9 mouse cellular contexts compared by ENCODE assay signal in the genomic region with DNA sequence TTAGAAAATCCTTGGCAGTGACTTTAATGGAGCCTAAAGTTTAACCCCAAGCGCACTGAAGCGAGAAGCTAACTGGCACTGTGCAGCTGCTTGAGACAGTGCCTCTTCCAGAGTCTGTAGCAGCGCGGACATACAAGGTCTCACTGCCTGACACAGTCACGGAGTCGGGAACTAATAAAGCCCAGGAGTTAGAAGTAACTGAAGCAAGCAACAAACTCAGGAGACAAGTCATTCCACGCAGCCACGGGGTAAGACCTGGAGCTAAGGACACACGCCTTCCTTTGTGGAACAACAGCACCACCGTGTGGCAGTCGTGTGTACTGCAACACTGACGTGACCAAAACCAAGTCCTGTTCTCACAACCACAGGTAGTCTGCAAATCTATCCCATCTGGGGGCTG. TPM values are rescaled to one million over a fixed set of nuclear protein-coding genes. Genes with fewer than 3 reads are reported as not detected.
DNase-seq lines count a peak whose midpoint lies in the region; ATAC-seq and TF ChIP-seq lines count a peak whose summit lies in the region.
"Had no signal": no experiment of that assay in that cellular context is flagged by ENCODE, and none has a peak within 500 bp of the region (broad histone marks: within the 10 kb centered on the region; RNA-seq: fewer than 3 reads in every experiment).

No protein-coding gene starts in this region.

- H3K27me3 ChIP-seq in forebrain, embryonic 14.5 days (replicated peaks; ENCODE audit: control insufficient read depth, insufficient read depth, low read length) = no peaks in the 10 kb centered on the region
- H3K27me3 ChIP-seq: heart, embryonic 15.5 days had no signal

- no peak overlapping the region for H3K27ac ChIP-seq in forebrain, embryonic 14.5 days (ENCODE audit: low read depth, low read length)
- H3K27ac ChIP-seq in layer of hippocampus, adult 2 months = no peak overlapping the region
- H3K27ac ChIP-seq: heart, embryonic 15.5 days had no signal

- intact Hi-C loops in heart, postnatal 36 days (cut with DNase I) = loop anchor here (1.0 to 2.0 kb wide), 3 partner anchors 967 to 1176 kb away; no protein-coding TSS in a partner anchor

- H3K4me3 ChIP-seq in forebrain, embryonic 14.5 days (ENCODE audit: low read depth, low read length) = no peak overlapping the region
- no peak overlapping the region for H3K4me3 ChIP-seq in layer of hippocampus, adult 2 months
- no peak overlapping the region for H3K4me3 ChIP-seq in lung, adult 2 months (replicated peaks; ENCODE audit: extremely low read depth, low read depth, low read length)
- H3K4me3 ChIP-seq: heart, embryonic 15.5 days had no signal

- H3K4me2 ChIP-seq in forebrain, embryonic 14.5 days (ENCODE audit: low read length) = no peak overlapping the region
- H3K4me2 ChIP-seq: heart, embryonic 15.5 days had no signal

- no peaks in the 10 kb centered on the region for H3K4me1 ChIP-seq in forebrain, embryonic 14.5 days (ENCODE audit: control insufficient read depth, insufficient read depth, low read length)
- H3K4me1 ChIP-seq in lung, adult 2 months (ENCODE audit: control insufficient read depth, insufficient read depth, low read length) = no peaks in the 10 kb centered on the region

- no peaks in the 10 kb centered on the region for H3K9me3 ChIP-seq in forebrain, embryonic 14.5 days (replicated peaks; ENCODE audit: control insufficient read depth, low read length)
- H3K9me3 ChIP-seq: heart, embryonic 15.5 days had no signal

- H3K9ac ChIP-seq in forebrain, embryonic 14.5 days (ENCODE audit: low read length) = no peak overlapping the region
- H3K9ac ChIP-seq: heart, embryonic 15.5 days had no signal

- peaks cover 23% of the 10 kb centered on the region for H3K36me3 ChIP-seq in forebrain, embryonic 14.5 days (ENCODE audit: control insufficient read depth, insufficient read depth, low read length)

- TF ChIP-seq CTCF in layer of hippocampus, adult 2 months (conservative IDR thresholded peaks at IDR 0.05) = peak; percentile 99
- TF ChIP-seq CTCF in lung, adult 2 months (IDR thresholded peaks at IDR 0.05; ENCODE audit: insufficient read depth, low read length) = peak; percentile 100

- DNase-seq in ES-CJ7 (ENCODE audit: low read depth, low spot score) = peak; percentile 94
- peak; percentile 69 for DNase-seq in cerebellum, adult 11 months
- peak; percentile 87 for DNase-seq in forebrain, embryonic 14.5 days (ENCODE audit: low spot score)
- peak; percentile 83 to 93 for DNase-seq in heart, postnatal 36 days
- DNase-seq in layer of hippocampus, adult 2 months (ENCODE audit: low spot score in 2 of 2) = peak; percentile 79 to 92
- DNase-seq in lung, adult 2 months = peak; percentile 88
- DNase-seq in testis, postnatal 10 days (ENCODE audit: low spot score) = peak; percentile 93

- 38% methylated on average over 12 of the region's 12 CpGs for WGBS in forebrain, embryonic 14.5 days
- WGBS in lung, adult 2 months = 29% methylated on average over 12 of the region's 12 CpGs

- ATAC-seq in forebrain, embryonic 14.5 days = peak; percentile 77
- ATAC-seq in neutrophil, adult 5-6 weeks (ENCODE audit: extremely low read depth, insufficient number of reproducible peaks, low FRiP score, poor library complexity, severe bottlenecking) = peak; percentile 89

- TF ChIP-seq POLR2A in lung, adult 2 months (IDR thresholded peaks at IDR 0.05; ENCODE audit: borderline replicate concordance, extremely low read depth, low read depth, low read length) = no peak

RNA-seq across cellular contexts. Expression of a gene that starts 16.1 kb away (rescaled TPM):
- polyA plus RNA-seq in forebrain, embryonic 14.5 days (2014; fragmentation: Nextera tagmentation; extraction: Ambion mirVana) = 12.4 and 14.4 TPM in 2 replicates
- total RNA-seq in heart, postnatal 36 days (2021) = 1 to 10 TPM; 4.2 to 8.1 TPM
- 10 to 100 TPM; 27.0 to 35.4 TPM for total RNA-seq in layer of hippocampus, adult 2 months (2021)
- polyA plus RNA-seq in lung, adult 2 months (2012; rRNA removed) = 5.6 and 5.9 TPM in 2 replicates
- total RNA-seq in neutrophil, adult 5-6 weeks (2017) = not detected in 2 replicates

RNA-seq across cellular contexts. Expression of a gene that starts 27.3 kb away (rescaled TPM):
- polyA plus RNA-seq in forebrain, embryonic 14.5 days (2014; fragmentation: Nextera tagmentation; extraction: Ambion mirVana) = 35.6 and 40.4 TPM in 2 replicates
- total RNA-seq in heart, postnatal 36 days (2021) = 1 to 10 TPM; 9.0 to 9.7 TPM
- 10 to 100 TPM; 14.6 to 15.2 TPM for total RNA-seq in layer of hippocampus, adult 2 months (2021)
- polyA plus RNA-seq in lung, adult 2 months (2012; rRNA removed) = 2.3 and 3.4 TPM in 2 replicates
- total RNA-seq in neutrophil, adult 5-6 weeks (2017) = 22.5 and 23.7 TPM in 2 replicates
